In the genomic region with DNA sequence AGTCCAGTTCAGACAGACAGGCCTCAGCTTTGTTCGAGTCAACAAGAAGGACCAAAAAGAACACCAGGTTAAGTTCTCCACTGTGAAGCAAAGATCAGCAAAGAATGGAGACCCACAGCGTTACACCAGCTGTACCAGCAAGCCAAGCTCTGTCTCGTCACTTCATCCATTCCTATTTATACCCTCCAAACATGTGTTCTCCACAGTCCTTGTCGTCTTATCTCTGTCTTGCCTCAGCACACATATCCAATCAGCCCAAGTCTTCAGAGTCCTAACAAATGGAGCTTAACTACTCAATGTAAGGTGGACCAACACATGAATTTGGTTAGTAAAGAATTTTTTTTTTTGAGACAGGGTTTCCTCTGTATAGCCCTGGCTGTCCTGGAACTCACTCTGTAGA, we compare ENCODE assay signal across 25 mouse cellular contexts. TPM values are rescaled to one million over a fixed set of nuclear protein-coding genes. Genes with fewer than 3 reads are reported as not detected.
DNase-seq lines count a peak whose midpoint lies in the region; ATAC-seq and TF ChIP-seq lines count a peak whose summit lies in the region.
"Had no signal": no experiment of that assay in that cellular context is flagged by ENCODE, and none has a peak within 500 bp of the region (broad histone marks: within the 10 kb centered on the region; RNA-seq: fewer than 3 reads in every experiment).

No protein-coding gene starts in this region.

- no peak overlapping the region for H3K4me3 ChIP-seq in heart, embryonic 16.5 days (ENCODE audit: low read length)
- no peak overlapping the region for H3K4me3 ChIP-seq in heart, adult 2 months
- no peak overlapping the region for H3K4me3 ChIP-seq in liver, embryonic 11.5 days (ENCODE audit: low read depth, low read length)
- no peak overlapping the region for H3K4me3 ChIP-seq in liver, postnatal 0 days (ENCODE audit: low read depth, low read length)
- H3K4me3 ChIP-seq in liver, embryonic 13.5 days (replicated peaks), result no peak overlapping the region
- H3K4me3 ChIP-seq in liver, embryonic 16.5 days (ENCODE audit: low read depth, low read length), result no peak overlapping the region
- H3K4me3 ChIP-seq: embryonic facial prominence, embryonic 10.5 days; embryonic facial prominence, embryonic 12.5 days; forebrain, embryonic 13.5 days; forebrain, embryonic 15.5 days had no signal

- H3K36me3 ChIP-seq in heart, embryonic 16.5 days (ENCODE audit: control insufficient read depth, insufficient read depth), result no peaks in the 10 kb centered on the region
- H3K36me3 ChIP-seq in heart, adult 2 months (ENCODE audit: control insufficient read depth, insufficient read depth, low read length), result peaks cover under 1% of the 10 kb centered on the region; the same call in 1 of the 2 replicates
- no peaks in the 10 kb centered on the region for H3K36me3 ChIP-seq in liver, embryonic 11.5 days (ENCODE audit: control insufficient read depth, insufficient read depth, low read length)
- H3K36me3 ChIP-seq in liver, postnatal 0 days (replicated peaks; ENCODE audit: insufficient read depth, low read length), result no peaks in the 10 kb centered on the region
- no peaks in the 10 kb centered on the region for H3K36me3 ChIP-seq in liver, embryonic 13.5 days
- H3K36me3 ChIP-seq in liver, embryonic 16.5 days (ENCODE audit: control insufficient read depth, insufficient read depth), result no peaks in the 10 kb centered on the region
- H3K36me3 ChIP-seq: embryonic facial prominence, embryonic 10.5 days; embryonic facial prominence, embryonic 12.5 days; forebrain, embryonic 15.5 days; G1E had no signal

- peak; percentile 55 for ATAC-seq in heart, embryonic 16.5 days (replicated peaks; ENCODE audit: extremely low read depth, insufficient read depth, low FRiP score)
- peak; percentile 62; the same call in 1 of the 2 replicates for ATAC-seq in liver, embryonic 11.5 days (replicated peaks; ENCODE audit: low FRiP score)
- ATAC-seq in liver, postnatal 0 days, result no peak
- peak; percentile 37; the same call in 1 of the 2 replicates for ATAC-seq in liver, embryonic 13.5 days (ENCODE audit: low read depth)
- ATAC-seq in liver, embryonic 16.5 days (ENCODE audit: low read depth), result peak; percentile 33; the same call in 1 of the 2 replicates
- ATAC-seq: activated CD4-positive, CD25-positive, alpha-beta regulatory T cell, adult 4 months; CD4-positive, CD25-positive, alpha-beta regulatory T cell, adult 4 months; forebrain, embryonic 13.5 days; forebrain, embryonic 15.5 days; Patski had no signal

- no peak for TF ChIP-seq EP300 in heart, adult 2 months (IDR thresholded peaks at IDR 0.05; ENCODE audit: insufficient read depth, low read depth, low read length)
- no peak for TF ChIP-seq EP300 in liver, postnatal 0 days (IDR thresholded peaks at IDR 0.05; ENCODE audit: low read depth)

- H3K9ac ChIP-seq in heart, embryonic 16.5 days (ENCODE audit: low read length), result no peak overlapping the region; the same call in 1 of the 2 replicates
- H3K9ac ChIP-seq in heart, adult 2 months (ENCODE audit: low read depth, low read length), result no peak overlapping the region
- H3K9ac ChIP-seq in liver, embryonic 11.5 days (ENCODE audit: low read depth, low read length), result no peak overlapping the region
- no peak overlapping the region for H3K9ac ChIP-seq in liver, postnatal 0 days (replicated peaks)
- H3K9ac ChIP-seq in liver, embryonic 13.5 days, result peak overlapping the region; percentile 7; the same call in 1 of the 2 replicates
- H3K9ac ChIP-seq in liver, embryonic 16.5 days (ENCODE audit: low read depth, low read length), result no peak overlapping the region
- H3K9ac ChIP-seq: embryonic facial prominence, embryonic 12.5 days; forebrain, embryonic 13.5 days; forebrain, embryonic 15.5 days had no signal

- intact Hi-C loops in heart, adult 2 months (cut with DNase I), result no loop called here

- no peak for TF ChIP-seq CTCF in heart, adult 2 months (IDR thresholded peaks at IDR 0.05)
- TF ChIP-seq CTCF in liver, postnatal 0 days (IDR thresholded peaks at IDR 0.05; ENCODE audit: low read depth), result no peak

- no peak for TF ChIP-seq POLR2A in heart, adult 2 months (IDR thresholded peaks at IDR 0.05; ENCODE audit: insufficient read depth, low read depth, low read length)

- H3K4me1 ChIP-seq in heart, embryonic 16.5 days (ENCODE audit: control insufficient read depth, insufficient read depth, low read length), result 0 out of 2 replicates have a peak, but pooled peaks cover 4% of the 10 kb centered on the region
- peaks cover under 1% of the 10 kb centered on the region for H3K4me1 ChIP-seq in heart, adult 2 months (ENCODE audit: control insufficient read depth, insufficient read depth, low read length)
- 0 out of 2 replicates have a peak, but pooled peaks cover 2% of the 10 kb centered on the region for H3K4me1 ChIP-seq in liver, embryonic 11.5 days (replicated peaks; ENCODE audit: control insufficient read depth, insufficient read depth, low read length)
- peaks cover 8% of the 10 kb centered on the region for H3K4me1 ChIP-seq in liver, postnatal 0 days (ENCODE audit: insufficient read depth)
- H3K4me1 ChIP-seq in liver, embryonic 13.5 days (replicated peaks), result peaks cover 21% of the 10 kb centered on the region
- peaks cover 3% of the 10 kb centered on the region for H3K4me1 ChIP-seq in liver, embryonic 16.5 days (ENCODE audit: control insufficient read depth, low read depth, low read length)
- H3K4me1 ChIP-seq: embryonic facial prominence, embryonic 10.5 days; embryonic facial prominence, embryonic 12.5 days had no signal

- H3K9me3 ChIP-seq in heart, embryonic 16.5 days (replicated peaks; ENCODE audit: control insufficient read depth, low read length), result no peaks in the 10 kb centered on the region
- no peaks in the 10 kb centered on the region for H3K9me3 ChIP-seq in liver, embryonic 11.5 days (ENCODE audit: control insufficient read depth, low read length)
- no peaks in the 10 kb centered on the region for H3K9me3 ChIP-seq in liver, postnatal 0 days (ENCODE audit: low read length)
- no peaks in the 10 kb centered on the region for H3K9me3 ChIP-seq in liver, embryonic 13.5 days (replicated peaks)
- no peaks in the 10 kb centered on the region for H3K9me3 ChIP-seq in liver, embryonic 16.5 days (replicated peaks; ENCODE audit: control insufficient read depth, low read length)
- H3K9me3 ChIP-seq: embryonic facial prominence, embryonic 10.5 days; embryonic facial prominence, embryonic 12.5 days; forebrain, embryonic 13.5 days; forebrain, embryonic 15.5 days; G1E had no signal

- no peak overlapping the region for H3K27ac ChIP-seq in heart, embryonic 16.5 days (ENCODE audit: low read length)
- no peak overlapping the region for H3K27ac ChIP-seq in heart, adult 2 months
- H3K27ac ChIP-seq in liver, embryonic 11.5 days (ENCODE audit: low read depth, low read length), result no peak overlapping the region
- no peak overlapping the region for H3K27ac ChIP-seq in liver, postnatal 0 days (ENCODE audit: low read depth)
- no peak overlapping the region for H3K27ac ChIP-seq in liver, embryonic 13.5 days
- H3K27ac ChIP-seq in liver, embryonic 16.5 days (ENCODE audit: low read length), result no peak overlapping the region
- H3K27ac ChIP-seq: embryonic facial prominence, embryonic 10.5 days; embryonic facial prominence, embryonic 12.5 days; forebrain, embryonic 13.5 days; forebrain, embryonic 15.5 days had no signal

- no peak overlapping the region for H3K4me2 ChIP-seq in heart, embryonic 16.5 days (ENCODE audit: low read depth, low read length)
- H3K4me2 ChIP-seq in liver, embryonic 11.5 days, result no peak overlapping the region
- no peak overlapping the region for H3K4me2 ChIP-seq in liver, postnatal 0 days (ENCODE audit: low read depth, low read length)
- H3K4me2 ChIP-seq in liver, embryonic 13.5 days, result no peak overlapping the region
- no peak overlapping the region for H3K4me2 ChIP-seq in liver, embryonic 16.5 days (ENCODE audit: low read depth, low read length)
- H3K4me2 ChIP-seq: embryonic facial prominence, embryonic 12.5 days; forebrain, embryonic 13.5 days; forebrain, embryonic 15.5 days had no signal

- 45% methylated on average over 4 of the region's 4 CpGs for WGBS in heart, embryonic 16.5 days
- 52% methylated on average over 4 of the region's 4 CpGs for WGBS in heart, adult 2 months
- WGBS in liver, embryonic 11.5 days, result 53% methylated on average over 4 of the region's 4 CpGs
- WGBS in liver, postnatal 0 days (ENCODE audit: insufficient replicate concordance), result 53% methylated on average over 4 of the region's 4 CpGs
- 48% methylated on average over 4 of the region's 4 CpGs for WGBS in liver, embryonic 13.5 days (ENCODE audit: insufficient replicate concordance)
- WGBS in liver, embryonic 16.5 days (ENCODE audit: insufficient replicate concordance), result 46% methylated on average over 4 of the region's 4 CpGs

- no peak for DNase-seq in heart, adult 2 months
- no peak for DNase-seq in liver, embryonic 11.5 days (ENCODE audit: low spot score)
- DNase-seq in liver, postnatal 0 days, result no peak
- no peak for DNase-seq in liver, embryonic 13.5 days
- DNase-seq in layer of hippocampus, adult 11-12 months (ENCODE audit: low spot score), result no peak
- no peak for DNase-seq in B cell, adult 2 months
- DNase-seq: adrenal gland, adult 8-10 months; adrenal gland, postnatal 14 days; adrenal gland, postnatal 36 days; cerebellum, adult 11-12 months; cerebellum, adult 2 months; cerebellum, adult 9-10 months; cerebellum, postnatal 10 days; cerebellum, postnatal 25 days had no signal

- H3K79me2 ChIP-seq in heart, adult 2 months (replicated peaks; ENCODE audit: control insufficient read depth, insufficient read depth, low read length), result no peaks in the 10 kb centered on the region

- no peaks in the 10 kb centered on the region for H3K27me3 ChIP-seq in heart, embryonic 16.5 days (ENCODE audit: control insufficient read depth, insufficient read depth, low read length)
- H3K27me3 ChIP-seq in heart, adult 2 months (ENCODE audit: control insufficient read depth, insufficient read depth, low read length), result no peaks in the 10 kb centered on the region
- H3K27me3 ChIP-seq in liver, embryonic 11.5 days (replicated peaks; ENCODE audit: control insufficient read depth, insufficient read depth, low read length), result no peaks in the 10 kb centered on the region
- no peaks in the 10 kb centered on the region for H3K27me3 ChIP-seq in liver, postnatal 0 days (ENCODE audit: insufficient read depth, low read length)
- peaks cover 9% of the 10 kb centered on the region; the same call in 1 of the 2 replicates for H3K27me3 ChIP-seq in liver, embryonic 13.5 days
- H3K27me3 ChIP-seq in liver, embryonic 16.5 days (ENCODE audit: control insufficient read depth, insufficient read depth, low read depth, low read length), result no peaks in the 10 kb centered on the region
- H3K27me3 ChIP-seq: CH12.LX; embryonic facial prominence, embryonic 12.5 days; forebrain, embryonic 15.5 days had no signal

RNA-seq across cellular contexts. Expression of a gene that starts 5.5 kb away (rescaled TPM):
- polyA plus RNA-seq in heart, embryonic 16.5 days (2015; fragmentation: Nextera tagmentation; extraction: Ambion mirVana), result 30.2 and 33.0 TPM in 2 replicates
- total RNA-seq in heart, adult 2 months (2021), result 10 to 100 TPM; 10.9 to 11.3 TPM
- 6.9 and 7.7 TPM in 2 replicates for polyA plus RNA-seq in heart, adult 2 months (2012; rRNA removed)
- 102 and 103 TPM in 2 replicates for polyA plus RNA-seq in liver, embryonic 11.5 days (2014; fragmentation: Nextera tagmentation; extraction: Ambion mirVana)
- 19.2 and 21.9 TPM in 2 replicates for polyA plus RNA-seq in liver, postnatal 0 days (2015; fragmentation: Nextera tagmentation; extraction: Ambion mirVana)
- polyA plus RNA-seq in liver, embryonic 13.5 days (2015; fragmentation: Nextera tagmentation; extraction: Ambion mirVana), result 53.6 and 59.5 TPM in 2 replicates
- polyA plus RNA-seq in liver, embryonic 16.5 days (2015; fragmentation: Nextera tagmentation; extraction: Ambion mirVana), result 32.9 and 36.0 TPM in 2 replicates

RNA-seq across cellular contexts. Expression of a gene that starts 13.4 kb away (rescaled TPM):
- polyA plus RNA-seq in heart, embryonic 16.5 days (2015; fragmentation: Nextera tagmentation; extraction: Ambion mirVana), result 56.8 and 57.1 TPM in 2 replicates
- 10 to 100 TPM; 40.2 to 44.9 TPM for total RNA-seq in heart, adult 2 months (2021)
- polyA plus RNA-seq in heart, adult 2 months (2012; rRNA removed), result 27.7 and 34.5 TPM in 2 replicates
- 57.1 and 59.5 TPM in 2 replicates for polyA plus RNA-seq in liver, embryonic 11.5 days (2014; fragmentation: Nextera tagmentation; extraction: Ambion mirVana)
- 28.6 and 31.5 TPM in 2 replicates for polyA plus RNA-seq in liver, postnatal 0 days (2015; fragmentation: Nextera tagmentation; extraction: Ambion mirVana)
- polyA plus RNA-seq in liver, embryonic 13.5 days (2015; fragmentation: Nextera tagmentation; extraction: Ambion mirVana), result 24.2 and 33.2 TPM in 2 replicates
- 27.7 and 29.6 TPM in 2 replicates for polyA plus RNA-seq in liver, embryonic 16.5 days (2015; fragmentation: Nextera tagmentation; extraction: Ambion mirVana)

RNA-seq across cellular contexts. Expression of a gene that starts 53.3 kb away (rescaled TPM):
- 7.6 and 8.8 TPM in 2 replicates for polyA plus RNA-seq in heart, embryonic 16.5 days (2015; fragmentation: Nextera tagmentation; extraction: Ambion mirVana)
- 10 to 100 TPM; 37.4 to 39.3 TPM for total RNA-seq in heart, adult 2 months (2021)
- 21.9 and 29.1 TPM in 2 replicates for polyA plus RNA-seq in heart, adult 2 months (2012; rRNA removed)
- 10.1 and 11.2 TPM in 2 replicates for polyA plus RNA-seq in liver, embryonic 11.5 days (2014; fragmentation: Nextera tagmentation; extraction: Ambion mirVana)
- 5.8 and 6.3 TPM in 2 replicates for polyA plus RNA-seq in liver, postnatal 0 days (2015; fragmentation: Nextera tagmentation; extraction: Ambion mirVana)
- 7.0 and 8.2 TPM in 2 replicates for polyA plus RNA-seq in liver, embryonic 13.5 days (2015; fragmentation: Nextera tagmentation; extraction: Ambion mirVana)
- 10.2 and 11.8 TPM in 2 replicates for polyA plus RNA-seq in liver, embryonic 16.5 days (2015; fragmentation: Nextera tagmentation; extraction: Ambion mirVana)
